Mouse (Mus musculus) intestine, embryonic 16.5 days (tissue): Measurements from ENCODE around the gene Pex16. TPM values are rescaled to one million over a fixed set of nuclear protein-coding genes. Genes with fewer than 3 reads are reported as not detected.
A peak's percentile ranks its signal among the peaks of the same experiment; 100 is the strongest.

Source experiments
- ATAC-seq: fragments of 200-750 bp; cut with Nextera tagmentation; 2 replicates; pipeline ENCODE4 v1.8.0; 2017; ENCODE audit warnings: moderate TSS enrichment, moderate library complexity
- H3K27ac ChIP-seq: fragments of 300-500 bp; sonication (generic); 2 replicates; pipeline ENCODE4 v1.5.1; 2014; ENCODE audit warnings: mild to moderate bottlenecking, low read length
- H3K27me3 ChIP-seq: fragments of 300-500 bp; sonication (generic); replicated peaks from 2 replicates; pipeline ENCODE4 v1.6.1; 2014; ENCODE audit warnings: low read length, control low read depth, mixed read lengths; ENCODE audit not compliant: control insufficient read depth, insufficient read depth
- H3K36me3 ChIP-seq: fragments of 300-500 bp; sonication (generic); 2 replicates; pipeline ENCODE4 v1.6.1; 2014; ENCODE audit warnings: low read length, control low read depth; ENCODE audit not compliant: control insufficient read depth, insufficient read depth
- H3K4me1 ChIP-seq: fragments of 300-500 bp; sonication (generic); 2 replicates; pipeline ENCODE4 v1.6.1; 2014; ENCODE audit warnings: low read length, control low read depth, mixed read lengths; ENCODE audit not compliant: control insufficient read depth, insufficient read depth
- H3K4me2 ChIP-seq: fragments of 300-500 bp; sonication (generic); 2 replicates; pipeline ENCODE4 v1.6.1; 2014; ENCODE audit warnings: low read depth, low read length, control low read depth
- H3K4me3 ChIP-seq: fragments of 300-500 bp; sonication (generic); 2 replicates; pipeline ENCODE4 v1.5.1; 2014; ENCODE audit warnings: mild to moderate bottlenecking, low read length
- H3K9ac ChIP-seq: fragments of 300-500 bp; sonication (generic); 2 replicates; pipeline ENCODE4 v1.6.1; 2014; ENCODE audit warnings: low read depth, low read length
- H3K9me3 ChIP-seq: fragments of 300-500 bp; sonication (generic); 2 replicates; pipeline ENCODE4 v1.6.1; 2016; ENCODE audit warnings: low read length, control low read depth; ENCODE audit not compliant: control insufficient read depth
- WGBS: fragments of 180-500 bp; shearing (Covaris S2); extraction: QIAGEN DNeasy Blood & Tissue Kit; methylation state at CpG from one replicate; pipeline ENCODE4 v1.1.7; 2014; 5-methylcytosine and 5-hydroxymethylcytosine counted together
- polyA plus RNA-seq: library from polyadenylated mRNA; unstranded; fragments of >200 nt; fragmentation: Nextera tagmentation; extraction: Ambion mirVana; gene quantifications from 2 replicates; pipeline ENCODE4 v1.2.1, GENCODE M21; 2015

The Pex16 gene
- polyA plus RNA-seq, 1 experiment from 2014 or later: 66.2 TPM

GRCm38 (mm10) chr2:92349589-92350425, 24.7 kb upstream of the Pex16 start:
- Histone ChIP-seq H3K4me2 (no peak overlapping the region), H3K9ac (no peak overlapping the region), H3K27ac (no peak overlapping the region), H3K36me3 (peaks cover under 1% of the 10 kb centered on the region), H3K4me3 (no peak overlapping the region), H3K4me1 (no peaks in the 10 kb centered on the region), H3K9me3 (no peaks in the 10 kb centered on the region), H3K27me3 (no peaks in the 10 kb centered on the region)
- ATAC-seq: no peak
- WGBS: 56% methylated on average over 6 of the region's 6 CpGs

DNA sequence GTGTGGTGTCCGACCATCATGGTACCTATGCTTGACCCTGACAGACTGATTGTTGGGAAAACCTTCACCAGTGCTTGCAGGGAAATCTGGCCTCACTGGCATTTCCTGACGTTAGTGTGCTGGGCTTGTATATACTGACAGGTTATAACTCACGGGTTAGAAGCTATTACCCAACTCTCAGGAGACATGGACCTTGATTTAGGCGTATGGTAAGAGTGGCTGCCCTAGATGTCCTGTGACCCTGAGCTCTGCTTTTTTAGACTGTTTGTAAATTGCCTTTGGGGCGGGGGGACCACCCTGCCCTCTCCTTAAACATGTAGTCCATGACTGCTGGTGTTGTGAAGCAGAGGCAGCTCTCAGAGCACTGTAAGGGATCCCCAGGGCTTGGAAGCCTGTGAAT, 23.8 kb upstream of the Pex16 start:
- WGBS: 44% methylated on average over 5 of the region's 5 CpGs
- no peaks in the 10 kb centered on the region for H3K27me3 ChIP-seq
- H3K9ac ChIP-seq: no peak overlapping the region
- no peaks in the 10 kb centered on the region for H3K4me1 ChIP-seq
- no peak overlapping the region for H3K4me3 ChIP-seq
- ATAC-seq: no peak
- H3K27ac ChIP-seq: no peak overlapping the region
- H3K36me3 ChIP-seq: no peaks in the 10 kb centered on the region; the same call in 1 of the 2 replicates
- no peak overlapping the region for H3K4me2 ChIP-seq
- H3K9me3 ChIP-seq: no peaks in the 10 kb centered on the region

DNA sequence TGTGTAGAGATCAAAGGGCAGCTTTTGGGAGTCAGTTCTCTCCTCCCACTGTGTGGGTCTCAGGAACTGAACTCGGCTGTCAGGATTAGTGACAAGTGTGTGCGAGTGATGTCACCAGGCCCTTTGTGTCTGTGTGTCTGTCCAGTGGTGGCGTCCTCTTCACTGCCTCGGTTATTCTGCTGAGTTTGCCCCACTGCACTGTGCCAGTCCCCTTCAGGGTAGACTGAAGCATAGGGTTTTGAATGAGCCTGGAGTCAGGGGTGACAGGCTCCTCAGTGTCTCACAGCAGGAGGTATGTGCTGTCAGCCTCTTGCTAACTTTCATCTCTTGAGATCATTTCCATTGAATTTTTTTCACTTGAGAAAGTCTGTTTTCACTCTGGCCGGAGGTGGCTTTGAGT, 21.1 kb upstream of the Pex16 start:
- 81% methylated on average over 5 of the region's 5 CpGs for WGBS
- Histone ChIP-seq H3K27ac (no peak overlapping the region), H3K9me3 (no peaks in the 10 kb centered on the region), H3K27me3 (no peaks in the 10 kb centered on the region), H3K4me2 (no peak overlapping the region), H3K4me3 (no peak overlapping the region), H3K36me3 (no peaks in the 10 kb centered on the region; the same call in 1 of the 2 replicates), H3K4me1 (no peaks in the 10 kb centered on the region), H3K9ac (no peak overlapping the region)
- ATAC-seq: no peak

DNA sequence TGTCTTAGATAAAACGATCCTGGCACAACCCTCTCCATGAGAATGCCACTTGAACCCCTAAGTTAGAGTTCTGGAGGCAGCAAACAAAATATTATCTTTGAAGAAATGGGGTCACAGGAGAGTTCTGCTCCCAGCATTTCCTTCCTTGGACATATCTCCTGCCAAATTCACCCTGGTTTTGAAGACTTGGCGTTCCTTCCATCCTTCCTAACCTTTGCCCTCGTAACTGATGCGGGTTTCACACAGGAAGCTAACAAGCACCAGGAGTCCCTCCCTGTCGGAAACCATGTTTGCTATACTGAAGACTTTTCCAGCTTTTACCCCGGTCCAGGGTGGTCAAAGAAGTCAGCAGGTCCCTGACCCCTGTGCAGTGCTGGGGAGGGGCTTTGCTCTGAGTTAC, 20.3 kb upstream of the Pex16 start:
- H3K27me3 ChIP-seq: no peaks in the 10 kb centered on the region
- no peaks in the 10 kb centered on the region for H3K4me1 ChIP-seq
- H3K27ac ChIP-seq: no peak overlapping the region
- no peak overlapping the region for H3K9ac ChIP-seq
- no peak for ATAC-seq
- peaks cover 4% of the 10 kb centered on the region for H3K36me3 ChIP-seq
- no peak overlapping the region for H3K4me3 ChIP-seq
- WGBS: 54% methylated on average over 6 of the region's 6 CpGs
- H3K9me3 ChIP-seq: no peaks in the 10 kb centered on the region
- no peak overlapping the region for H3K4me2 ChIP-seq

DNA sequence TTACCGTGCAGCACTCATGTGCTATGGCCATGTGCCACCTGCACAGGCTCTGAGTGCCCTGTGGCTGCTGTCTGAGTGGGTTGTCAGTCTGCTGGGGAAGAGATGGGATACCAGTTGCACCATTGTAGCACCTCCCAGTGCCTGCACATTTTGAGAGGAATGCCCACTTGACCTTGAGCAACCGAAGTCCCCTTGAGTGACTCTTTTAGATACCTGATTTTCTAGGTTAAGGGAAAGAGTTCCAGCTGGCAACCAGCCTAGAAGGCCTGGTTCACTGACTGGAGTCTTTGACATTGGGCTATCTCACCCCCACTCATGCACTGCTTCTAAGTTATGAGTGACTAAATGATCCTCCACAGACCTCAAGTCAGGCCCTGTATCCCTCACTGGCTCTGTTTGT, 15.2 kb upstream of the Pex16 start:
- no peak overlapping the region for H3K9ac ChIP-seq
- WGBS: 83% methylated on average over 2 of the region's 2 CpGs
- no peak for ATAC-seq
- H3K9me3 ChIP-seq: no peaks in the 10 kb centered on the region
- no peak overlapping the region for H3K4me3 ChIP-seq
- H3K4me2 ChIP-seq: no peak overlapping the region
- peaks cover 12% of the 10 kb centered on the region; the same call in 1 of the 2 replicates for H3K36me3 ChIP-seq
- no peak overlapping the region for H3K27ac ChIP-seq
- H3K4me1 ChIP-seq: 0 out of 2 replicates have a peak, but pooled peaks cover 4% of the 10 kb centered on the region
- H3K27me3 ChIP-seq: no peaks in the 10 kb centered on the region

GRCm38 (mm10) chr2:92360186-92360823, 14.2 kb upstream of the Pex16 start:
- H3K4me3 ChIP-seq: no peak overlapping the region
- 0 out of 2 replicates have a peak, but pooled peaks cover 4% of the 10 kb centered on the region for H3K4me1 ChIP-seq
- no peak overlapping the region for H3K4me2 ChIP-seq
- H3K27ac ChIP-seq: peak overlapping the region; percentile 41; the same call in 1 of the 2 replicates
- no peaks in the 10 kb centered on the region for H3K9me3 ChIP-seq
- no peaks in the 10 kb centered on the region for H3K27me3 ChIP-seq
- H3K9ac ChIP-seq: no peak overlapping the region
- H3K36me3 ChIP-seq: peaks cover 12% of the 10 kb centered on the region; the same call in 1 of the 2 replicates
- WGBS: 73% methylated on average over 24 of the region's 25 CpGs
- ATAC-seq: 0 out of 2 replicates have a peak, but pooled peaks have one; percentile 26

- no peaks in the 10 kb centered on the region for H3K9me3 ChIP-seq
- H3K27ac ChIP-seq: no peak overlapping the region
- H3K27me3 ChIP-seq: no peaks in the 10 kb centered on the region
- no peak overlapping the region for H3K9ac ChIP-seq
- no peak overlapping the region for H3K4me2 ChIP-seq
- peak; percentile 87 for ATAC-seq
- peaks cover 12% of the 10 kb centered on the region; the same call in 1 of the 2 replicates for H3K36me3 ChIP-seq
- no peak overlapping the region for H3K4me3 ChIP-seq
- WGBS: 26% methylated on average over 12 of the region's 12 CpGs
- H3K4me1 ChIP-seq: 0 out of 2 replicates have a peak, but pooled peaks cover 4% of the 10 kb centered on the region
Measured at GRCm38 (mm10) chr2:92360893-92361292, 13.6 kb upstream of the Pex16 start.

DNA sequence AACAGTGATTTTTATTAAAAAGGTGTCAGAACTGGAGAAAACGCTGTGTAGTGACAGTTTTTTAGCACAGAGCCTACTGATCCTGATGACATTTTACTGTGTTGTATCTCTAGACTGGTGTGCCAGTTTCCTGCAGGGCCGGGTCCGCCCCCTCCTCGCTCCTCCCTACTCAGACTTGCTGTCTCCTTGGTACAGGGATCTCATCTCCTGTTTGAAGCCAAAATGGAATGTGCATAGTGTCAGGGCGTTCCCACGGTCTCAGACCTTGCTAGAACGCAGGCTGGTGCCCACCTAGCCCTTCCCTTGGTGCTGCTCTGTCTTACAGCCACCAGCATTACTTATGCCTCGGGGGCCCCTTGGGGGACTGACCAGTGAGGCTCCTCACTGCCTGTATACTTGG, 12.7 kb upstream of the Pex16 start:
- 90% methylated on average over 8 of the region's 8 CpGs for WGBS
- Histone ChIP-seq H3K4me2 (no peak overlapping the region), H3K36me3 (peaks cover 16% of the 10 kb centered on the region; the same call in 1 of the 2 replicates)

GRCm38 (mm10) chr2:92362571-92363228, 11.8 kb upstream of the Pex16 start:
- Histone ChIP-seq H3K4me1 (0 out of 2 replicates have a peak, but pooled peaks cover 4% of the 10 kb centered on the region), H3K9me3 (no peaks in the 10 kb centered on the region), H3K9ac (no peak overlapping the region), H3K27ac (no peak overlapping the region), H3K4me3 (no peak overlapping the region), H3K27me3 (no peaks in the 10 kb centered on the region), H3K36me3 (peaks cover 17% of the 10 kb centered on the region; the same call in 1 of the 2 replicates), H3K4me2 (no peak overlapping the region)
- WGBS: 94% methylated on average over 6 of the region's 6 CpGs
- no peak for ATAC-seq

More for the DNA sequence above, 12.7 kb upstream of the Pex16 start:
- H3K4me3 ChIP-seq: no peak overlapping the region
- no peak for ATAC-seq
- 0 out of 2 replicates have a peak, but pooled peaks cover 4% of the 10 kb centered on the region for H3K4me1 ChIP-seq
- H3K27ac ChIP-seq: no peak overlapping the region
- H3K9me3 ChIP-seq: no peaks in the 10 kb centered on the region
- no peaks in the 10 kb centered on the region for H3K27me3 ChIP-seq
- no peak overlapping the region for H3K9ac ChIP-seq
